Mouse (Mus musculus) neural tube, embryonic 12.5 days (tissue): ENCODE data around the gene Birc5. TPM values are rescaled to one million over a fixed set of nuclear protein-coding genes. Genes with fewer than 3 reads are reported as not detected.

Source experiments
- ATAC-seq: fragments of 200-750 bp; cut with Nextera tagmentation; 2 replicates; pipeline ENCODE4 v1.8.0; 2017; ENCODE audit warnings: low read depth, mild to moderate bottlenecking, moderate TSS enrichment, moderate library complexity; ENCODE audit not compliant: low FRiP score
- H3K27ac ChIP-seq: fragments of 300-500 bp; sonication (generic); 2 replicates; pipeline ENCODE4 v1.5.1; 2016
- H3K27me3 ChIP-seq: fragments of 300-500 bp; sonication (generic); replicated peaks from 2 replicates; pipeline ENCODE4 v1.6.1; 2016; ENCODE audit warnings: mild to moderate bottlenecking
- H3K36me3 ChIP-seq: fragments of 300-500 bp; sonication (generic); 2 replicates; pipeline ENCODE4 v1.6.1; 2016; ENCODE audit warnings: mild to moderate bottlenecking
- H3K4me1 ChIP-seq: fragments of 300-500 bp; sonication (generic); 2 replicates; pipeline ENCODE4 v1.6.1; 2016
- H3K4me2 ChIP-seq: fragments of 300-500 bp; sonication (generic); replicated peaks from 2 replicates; pipeline ENCODE4 v1.6.1; 2016; ENCODE audit warnings: mild to moderate bottlenecking
- H3K4me3 ChIP-seq: fragments of 300-500 bp; sonication (generic); 2 replicates; pipeline ENCODE4 v1.5.1; 2016
- H3K9ac ChIP-seq: fragments of 300-500 bp; sonication (generic); 2 replicates; pipeline ENCODE4 v1.6.1; 2016; ENCODE audit warnings: mild to moderate bottlenecking
- H3K9me3 ChIP-seq: fragments of 300-500 bp; sonication (generic); 2 replicates; pipeline ENCODE4 v1.6.1; 2016; ENCODE audit warnings: mild to moderate bottlenecking
- WGBS: fragments of 180-500 bp; shearing (Covaris S2); methylation state at CpG from one replicate; pipeline ENCODE4 v1.1.7; 2016; 5-methylcytosine and 5-hydroxymethylcytosine counted together
- polyA plus RNA-seq: library from polyadenylated mRNA; unstranded; fragments of >200 nt; fragmentation: Nextera tagmentation; extraction: Ambion mirVana; gene quantifications from 2 replicates; pipeline ENCODE4 v1.2.1, GENCODE M21; 2016

The Birc5 gene
- polyA plus RNA-seq, 1 experiment from 2014 or later, result 168 TPM

GRCm38 (mm10) chr11:117864805-117865204, 15.8 kb downstream of the Birc5 start:
- no peaks in the 10 kb centered on the region for H3K36me3 ChIP-seq
- H3K4me1 ChIP-seq, result peaks cover 20% of the 10 kb centered on the region
- no peak for ATAC-seq
- no peaks in the 10 kb centered on the region for H3K9me3 ChIP-seq
- no peak overlapping the region for H3K27ac ChIP-seq
- 0 out of 2 replicates have a peak overlapping the region, but pooled peaks have one; percentile 9 for H3K9ac ChIP-seq
- no peak overlapping the region for H3K4me3 ChIP-seq
- 64% methylated on average over 2 of the region's 2 CpGs for WGBS
- peaks cover 28% of the 10 kb centered on the region for H3K27me3 ChIP-seq
- no peak overlapping the region for H3K4me2 ChIP-seq

DNA sequence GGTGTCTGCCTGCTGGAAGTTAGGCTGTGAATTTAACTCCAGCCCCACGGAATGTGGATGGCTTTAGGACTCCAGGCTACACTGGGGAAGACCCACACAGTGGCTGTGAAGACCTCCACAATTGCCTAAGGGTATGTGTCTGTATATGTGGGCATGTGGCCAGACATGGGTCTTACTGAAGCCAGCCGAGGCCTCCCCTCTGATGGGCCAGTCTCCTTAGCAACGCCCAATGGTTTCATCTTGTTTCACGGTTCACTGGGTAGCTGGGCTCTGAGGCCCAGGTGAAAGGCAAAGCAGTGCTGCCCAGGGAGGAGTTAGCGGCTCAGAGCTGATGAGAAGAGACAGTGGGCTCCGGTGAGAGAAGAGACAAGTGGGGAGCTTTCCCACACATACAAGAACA, 16.9 kb downstream of the Birc5 start:
- 0 out of 2 replicates have a peak overlapping the region, but pooled peaks have one; percentile 26 for H3K9ac ChIP-seq
- peaks cover 16% of the 10 kb centered on the region for H3K27me3 ChIP-seq
- H3K27ac ChIP-seq, result peak overlapping the region; percentile 42; the same call in 1 of the 2 replicates
- peak overlapping the region; percentile 20; the same call in 1 of the 2 replicates for H3K4me2 ChIP-seq
- no peaks in the 10 kb centered on the region for H3K9me3 ChIP-seq
- 7% methylated on average over 6 of the region's 6 CpGs for WGBS
- 0 out of 2 replicates have a peak, but pooled peaks have one; percentile 31 for ATAC-seq
- peaks cover 16% of the 10 kb centered on the region for H3K4me1 ChIP-seq
- H3K4me3 ChIP-seq, result no peak overlapping the region
- H3K36me3 ChIP-seq, result no peaks in the 10 kb centered on the region

DNA sequence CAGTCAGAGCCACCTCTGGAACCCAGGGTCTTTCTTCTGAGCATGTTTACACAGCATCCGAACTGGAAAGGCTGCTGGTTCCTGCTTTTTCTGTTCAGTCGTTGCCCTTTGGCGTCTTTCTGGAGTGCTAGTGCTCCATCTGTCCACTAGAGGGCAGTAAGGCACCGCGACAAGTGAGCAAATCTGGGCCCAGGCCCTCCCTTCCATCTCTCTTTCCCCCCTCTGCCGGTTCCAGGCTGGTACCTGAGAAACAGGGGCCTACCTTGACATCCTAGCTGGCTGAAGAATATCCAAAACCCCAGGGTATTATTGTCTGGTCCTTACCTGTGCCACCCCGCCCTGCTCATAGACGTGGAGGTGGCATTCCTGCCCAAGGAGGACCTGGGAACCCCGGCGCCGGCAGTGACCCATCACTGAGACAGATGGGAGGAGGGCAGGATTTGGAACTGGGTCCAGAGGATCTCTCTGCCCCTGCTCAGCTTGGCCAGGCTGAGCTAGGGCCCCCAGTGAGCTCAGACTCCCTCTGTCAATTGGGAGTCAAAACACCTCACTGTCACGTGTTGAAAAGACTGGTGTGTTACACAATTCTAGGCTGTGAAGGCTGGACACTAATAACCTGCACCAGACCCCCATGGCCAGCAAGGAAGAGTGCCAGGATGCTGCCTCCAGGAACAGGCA, 21.8 kb downstream of the Birc5 start:
- H3K27ac ChIP-seq, result no peak overlapping the region
- H3K9ac ChIP-seq, result no peak overlapping the region
- no peaks in the 10 kb centered on the region for H3K36me3 ChIP-seq
- peaks cover 20% of the 10 kb centered on the region for H3K4me1 ChIP-seq
- H3K9me3 ChIP-seq, result no peaks in the 10 kb centered on the region
- 37% methylated on average over 12 of the region's 12 CpGs for WGBS
- no peak overlapping the region for H3K4me3 ChIP-seq
- no peak overlapping the region for H3K4me2 ChIP-seq
- no peaks in the 10 kb centered on the region for H3K27me3 ChIP-seq
- ATAC-seq, result no peak

- Histone ChIP-seq H3K9ac (no peak overlapping the region), H3K9me3 (no peaks in the 10 kb centered on the region), H3K27me3 (no peaks in the 10 kb centered on the region), H3K4me3 (no peak overlapping the region), H3K4me2 (no peak overlapping the region), H3K4me1 (peaks cover 16% of the 10 kb centered on the region), H3K27ac (no peak overlapping the region), H3K36me3 (no peaks in the 10 kb centered on the region)
- 71% methylated on average over 5 of the region's 5 CpGs for WGBS
- no peak for ATAC-seq
Measured at GRCm38 (mm10) chr11:117871376-117871775, 22.3 kb downstream of the Birc5 start.

- no peak overlapping the region for H3K9ac ChIP-seq
- H3K27me3 ChIP-seq, result no peaks in the 10 kb centered on the region
- H3K27ac ChIP-seq, result no peak overlapping the region
- no peaks in the 10 kb centered on the region for H3K36me3 ChIP-seq
- no peak overlapping the region for H3K4me3 ChIP-seq
- ATAC-seq, result no peak
- peaks cover 13% of the 10 kb centered on the region for H3K4me1 ChIP-seq
- H3K9me3 ChIP-seq, result no peaks in the 10 kb centered on the region
- 59% methylated on average over 12 of the region's 12 CpGs for WGBS
- H3K4me2 ChIP-seq, result no peak overlapping the region
Measured at GRCm38 (mm10) chr11:117871911-117872584, 23.0 kb downstream of the Birc5 start.

DNA sequence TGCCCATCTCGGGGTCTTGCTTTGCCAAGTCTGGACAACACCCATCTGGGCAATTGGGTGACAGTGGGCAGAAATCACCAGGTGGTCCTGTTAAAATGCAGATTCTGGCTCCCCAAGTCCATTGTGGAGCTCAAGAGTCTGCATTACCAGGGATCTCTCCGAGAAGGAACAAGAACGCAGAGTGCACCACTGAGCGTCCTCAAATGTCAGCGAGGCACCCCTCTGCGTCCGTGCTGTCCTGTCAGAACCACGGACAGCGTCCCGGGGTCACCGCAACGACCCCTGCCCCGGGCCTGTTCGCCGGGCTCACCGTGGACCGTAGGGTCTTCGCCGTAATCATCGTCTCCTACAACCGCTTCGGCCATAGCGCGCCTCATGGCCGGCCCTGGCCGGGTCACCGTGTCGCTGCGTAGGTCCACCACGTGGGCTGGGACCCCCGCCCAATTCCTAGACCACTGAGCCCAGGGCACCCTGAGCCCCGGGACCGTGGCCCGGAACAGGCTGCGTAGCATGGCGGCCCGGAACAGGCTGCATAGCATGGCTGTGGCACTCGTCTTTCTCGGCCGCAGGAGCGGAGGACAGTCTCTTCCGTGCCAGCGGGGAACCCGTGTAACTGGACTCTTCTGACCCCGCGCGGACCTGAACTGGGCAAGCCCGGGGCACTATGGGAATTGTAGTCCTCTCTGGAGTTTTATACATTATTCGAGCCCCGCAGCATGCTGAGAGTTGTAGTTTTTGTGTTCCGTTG, 24.0 kb downstream of the Birc5 start, which contains the start of gene Tha1:
TSS of gene Tha1 (minus strand) at position 621 of the 748 bp plus-strand sequence.
- peaks cover 16% of the 10 kb centered on the region for H3K4me1 ChIP-seq
- no peaks in the 10 kb centered on the region for H3K36me3 ChIP-seq
- peak within 1 kb of the TSS; percentile 82 for H3K9ac ChIP-seq
- peak within 1 kb of the TSS; percentile 67 for H3K4me3 ChIP-seq
- ATAC-seq, result peak; percentile 67
- no peaks in the 10 kb centered on the region for H3K27me3 ChIP-seq
- H3K9me3 ChIP-seq, result no peaks in the 10 kb centered on the region
- no peak within 1 kb of the TSS for H3K27ac ChIP-seq
- 1% methylated on average over 51 of the region's 51 CpGs for WGBS
- peak within 1 kb of the TSS; percentile 99 for H3K4me2 ChIP-seq

GRCm38 (mm10) chr11:117874419-117874818, 25.4 kb downstream of the Birc5 start:
- Histone ChIP-seq H3K4me2 (no peak overlapping the region), H3K4me1 (peaks cover 27% of the 10 kb centered on the region), H3K36me3 (no peaks in the 10 kb centered on the region), H3K4me3 (no peak overlapping the region), H3K27ac (no peak overlapping the region), H3K9me3 (no peaks in the 10 kb centered on the region), H3K27me3 (no peaks in the 10 kb centered on the region), H3K9ac (no peak overlapping the region)
- no peak for ATAC-seq
- 54% methylated on average over 4 of the region's 4 CpGs for WGBS

GRCm38 (mm10) chr11:117875681-117876080, 26.6 kb downstream of the Birc5 start:
- H3K36me3 ChIP-seq, result no peaks in the 10 kb centered on the region

DNA sequence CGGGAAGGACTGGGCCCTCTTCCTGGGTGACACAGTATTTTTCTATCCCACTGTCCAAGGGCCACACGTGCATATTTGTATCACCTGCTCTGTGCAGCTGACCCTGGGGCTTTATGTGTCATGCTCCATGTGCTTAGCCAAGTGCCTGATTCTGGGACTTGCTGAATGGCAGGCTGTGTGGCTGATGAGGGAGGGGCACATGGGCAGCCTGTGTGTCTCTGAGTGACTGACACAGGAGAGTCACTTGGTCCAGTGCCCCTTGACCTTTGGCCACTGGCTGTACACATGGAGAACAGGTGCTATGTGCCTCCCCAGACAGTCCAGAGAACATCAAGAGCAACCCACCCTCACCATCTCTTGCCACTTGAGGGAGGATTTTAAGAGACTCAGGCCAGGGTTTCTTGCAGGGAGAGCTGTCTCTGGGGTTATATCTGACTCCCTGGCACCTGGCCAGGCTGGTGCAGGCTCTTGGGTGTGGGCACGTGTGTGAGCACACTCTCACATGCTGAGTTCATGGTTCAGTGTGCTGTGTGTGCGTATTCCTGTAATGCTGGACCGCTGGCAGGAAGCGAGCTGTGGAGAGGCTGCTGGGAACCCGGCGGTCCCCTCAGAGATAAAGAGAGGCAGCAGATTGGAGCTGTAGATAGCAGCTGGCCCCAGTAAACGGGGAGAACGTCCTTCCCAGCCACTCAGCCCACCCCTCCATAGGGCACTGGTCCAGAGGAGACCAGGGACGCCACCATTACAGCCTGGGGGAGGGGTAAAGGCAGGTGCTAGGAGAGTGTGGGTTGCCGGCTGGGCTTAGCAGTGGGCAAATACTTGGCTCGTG, 29.1 kb downstream of the Birc5 start:
- no peak overlapping the region for H3K27ac ChIP-seq
- H3K27me3 ChIP-seq, result no peaks in the 10 kb centered on the region
- peak; percentile 38 for ATAC-seq
- 28% methylated on average over 13 of the region's 13 CpGs for WGBS
- peaks cover 28% of the 10 kb centered on the region for H3K4me1 ChIP-seq
- no peak overlapping the region for H3K4me3 ChIP-seq
- no peaks in the 10 kb centered on the region for H3K36me3 ChIP-seq
- H3K9ac ChIP-seq, result peak overlapping the region; percentile 33; the same call in 1 of the 2 replicates
- peak overlapping the region; percentile 41 for H3K4me2 ChIP-seq
- no peaks in the 10 kb centered on the region for H3K9me3 ChIP-seq

More at GRCm38 (mm10) chr11:117875681-117876080, 26.6 kb downstream of the Birc5 start:
- 18% methylated on average over 6 of the region's 6 CpGs for WGBS
- no peak overlapping the region for H3K4me3 ChIP-seq
- H3K4me1 ChIP-seq, result peaks cover 24% of the 10 kb centered on the region
- no peaks in the 10 kb centered on the region for H3K27me3 ChIP-seq
- H3K9ac ChIP-seq, result no peak overlapping the region
- no peaks in the 10 kb centered on the region for H3K9me3 ChIP-seq
- ATAC-seq, result no peak
- H3K27ac ChIP-seq, result no peak overlapping the region
- H3K4me2 ChIP-seq, result no peak overlapping the region

GRCm38 (mm10) chr11:117878892-117879291, 29.8 kb downstream of the Birc5 start:
- 31% methylated on average over 8 of the region's 8 CpGs for WGBS
- Histone ChIP-seq H3K27ac (no peak overlapping the region), H3K9ac (peak overlapping the region; percentile 33; the same call in 1 of the 2 replicates)

GRCm38 (mm10) chr11:117879676-117880075, 30.6 kb downstream of the Birc5 start:
- WGBS, result 79% methylated on average over 6 of the region's 6 CpGs
- Histone ChIP-seq H3K9ac (no peak overlapping the region), H3K36me3 (no peaks in the 10 kb centered on the region), H3K27me3 (no peaks in the 10 kb centered on the region), H3K27ac (no peak overlapping the region), H3K4me2 (no peak overlapping the region), H3K4me3 (no peak overlapping the region), H3K4me1 (peaks cover 24% of the 10 kb centered on the region), H3K9me3 (no peaks in the 10 kb centered on the region)
- ATAC-seq, result no peak

More at GRCm38 (mm10) chr11:117878892-117879291, 29.8 kb downstream of the Birc5 start:
- Histone ChIP-seq H3K27me3 (no peaks in the 10 kb centered on the region), H3K4me1 (peaks cover 24% of the 10 kb centered on the region), H3K9me3 (no peaks in the 10 kb centered on the region), H3K4me3 (no peak overlapping the region), H3K36me3 (no peaks in the 10 kb centered on the region), H3K4me2 (peak overlapping the region; percentile 41)
- no peak for ATAC-seq
